Mouse (Mus musculus) urinary bladder, adult 2 months (tissue): ENCODE results near the gene Kcna2. TPM values are rescaled to one million over a fixed set of nuclear protein-coding genes. Genes with fewer than 3 reads are reported as not detected.

Experiments used
- DNase-seq: peaks from one replicate; pipeline ENCODE4 v3.0.0; 2022; ENCODE audit warnings: low spot score
- polyA plus RNA-seq: library from polyadenylated mRNA; depleted of rRNA; stranded (reverse); fragments of >200 nt; gene quantifications from 2 replicates; pipeline ENCODE4 v1.2.3, GENCODE M21; 2012; rRNA removed

The Kcna2 gene
- polyA plus RNA-seq, 1 experiment, result 4.9 TPM

- DNase-seq, result no peak
Observed at GRCm38 (mm10) chr3:107150872-107151540, 50.1 kb downstream of the Kcna2 start.

GRCm38 (mm10) chr3:107153772-107154655 is 53.1 kb downstream of the Kcna2 start:
- no peak for DNase-seq

- DNase-seq, result no peak
Observed at GRCm38 (mm10) chr3:107158856-107159255, 57.9 kb downstream of the Kcna2 start.

GRCm38 (mm10) chr3:107159418-107159817 is 58.5 kb downstream of the Kcna2 start:
- no peak for DNase-seq

GRCm38 (mm10) chr3:107159859-107160324 is 58.9 kb downstream of the Kcna2 start:
- DNase-seq, result no peak

GRCm38 (mm10) chr3:107162741-107163140 is 61.8 kb downstream of the Kcna2 start:
- DNase-seq, result no peak

Other genes starting within 250 kb of the Kcna2 start
- 0.18 and 0.19 TPM in 2 replicates for gene Kcna3, start 65.0 kb upstream of the Kcna2 start, polyA plus RNA-seq
- gene Kcna10, start 81.9 kb downstream of the Kcna2 start, polyA plus RNA-seq, result not detected in 2 replicates
- 0.07 TPM in 1 of 2 replicates, not detected in the other for gene Cym, start 120.6 kb downstream of the Kcna2 start, polyA plus RNA-seq
- not detected in 2 replicates for gene A630076J17Rik, start 129.5 kb downstream of the Kcna2 start, polyA plus RNA-seq
- 0.03 and 0.04 TPM in 2 replicates for gene Prok1, start 138.6 kb downstream of the Kcna2 start, polyA plus RNA-seq
- 121 and 139 TPM in 2 replicates for gene Lamtor5, start 177.7 kb downstream of the Kcna2 start, polyA plus RNA-seq
- 1.0 and 1.3 TPM in 2 replicates for gene Slc16a4, start 190.1 kb downstream of the Kcna2 start, polyA plus RNA-seq
- 3.9 and 5.0 TPM in 2 replicates for gene Rbm15, start 232.5 kb downstream of the Kcna2 start, polyA plus RNA-seq